Mouse (Mus musculus) neural tube, embryonic 15.5 days (tissue): ENCODE measurements at regions not wholly inside any gene's neighbourhood (a gene's known extent, or its start where the extent isn't known, plus 50 kb on each side); places are given as distances from the start of the nearest gene placed in this dataset.

Experiments
- ATAC-seq: fragments of 200-750 bp; cut with Nextera tagmentation; 2 replicates; pipeline ENCODE4 v1.8.0; 2017; ENCODE audit warnings: mild to moderate bottlenecking, moderate TSS enrichment, moderate library complexity; ENCODE audit not compliant: low FRiP score
- H3K27ac ChIP-seq: fragments of 300-500 bp; sonication (generic); replicated peaks from 2 replicates; pipeline ENCODE4 v1.5.1; 2015; ENCODE audit warnings: mild to moderate bottlenecking, inconsistent platforms
- H3K27me3 ChIP-seq: fragments of 300-500 bp; sonication (generic); replicated peaks from 2 replicates; pipeline ENCODE4 v1.6.1; 2015; ENCODE audit warnings: inconsistent platforms
- H3K36me3 ChIP-seq: fragments of 300-500 bp; sonication (generic); 2 replicates; pipeline ENCODE4 v1.6.1; 2015; ENCODE audit warnings: inconsistent platforms
- H3K4me1 ChIP-seq: fragments of 300-500 bp; sonication (generic); 2 replicates; pipeline ENCODE4 v1.6.1; 2015; ENCODE audit warnings: inconsistent platforms
- H3K4me2 ChIP-seq: fragments of 300-500 bp; sonication (generic); 2 replicates; pipeline ENCODE4 v1.6.1; 2015; ENCODE audit warnings: inconsistent platforms, mild to moderate bottlenecking, moderate library complexity
- H3K4me3 ChIP-seq: fragments of 300-500 bp; sonication (generic); replicated peaks from 2 replicates; pipeline ENCODE4 v1.5.1; 2015; ENCODE audit warnings: mild to moderate bottlenecking, inconsistent platforms
- H3K9ac ChIP-seq: fragments of 300-500 bp; sonication (generic); replicated peaks from 2 replicates; pipeline ENCODE4 v1.6.1; 2015; ENCODE audit warnings: mild to moderate bottlenecking, inconsistent platforms
- H3K9me3 ChIP-seq: fragments of 300-500 bp; sonication (generic); replicated peaks from 2 replicates; pipeline ENCODE4 v1.6.1; 2016; ENCODE audit warnings: inconsistent platforms
- WGBS: fragments of 180-500 bp; shearing (Covaris S2); methylation state at CpG from one replicate; pipeline ENCODE4 v1.1.7; 2015; ENCODE audit warnings: mixed read lengths; 5-methylcytosine and 5-hydroxymethylcytosine counted together

- Histone ChIP-seq H3K9ac (no peak overlapping the region), H3K27me3 (0 out of 2 replicates have a peak, but pooled peaks cover 3% of the 10 kb centered on the region), H3K4me2 (no peak overlapping the region), H3K9me3 (no peaks in the 10 kb centered on the region), H3K4me1 (0 out of 2 replicates have a peak, but pooled peaks cover 3% of the 10 kb centered on the region), H3K36me3 (no peaks in the 10 kb centered on the region), H3K4me3 (no peak overlapping the region), H3K27ac (no peak overlapping the region)
- WGBS, result 53% methylated on average over 14 of the region's 14 CpGs
- ATAC-seq, result no peak
Measured at GRCm38 (mm10) chrX:162278834-162279708, 119.5 kb upstream of the Nhs start.

DNA sequence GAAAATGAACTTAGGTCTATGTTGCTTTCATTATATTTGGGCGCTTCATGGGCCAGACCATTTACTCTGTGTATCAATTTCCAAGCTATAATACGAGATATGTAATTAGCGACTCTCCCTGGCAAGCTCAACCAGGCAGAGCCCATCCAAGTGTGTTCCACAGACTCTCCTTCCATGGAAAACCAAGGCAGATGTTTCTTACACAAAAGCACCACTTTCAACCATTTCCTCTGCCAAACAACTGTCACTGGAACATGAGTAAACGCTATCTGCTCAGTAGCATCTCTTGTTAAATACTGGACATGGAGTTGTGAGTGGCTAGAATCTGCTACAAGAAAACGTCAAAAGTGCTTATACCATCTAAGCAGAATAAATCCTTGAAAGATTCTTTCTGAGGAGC lies 115.1 kb upstream of the Nhs start:
- H3K9ac ChIP-seq, result no peak overlapping the region
- H3K9me3 ChIP-seq, result no peaks in the 10 kb centered on the region
- no peak overlapping the region for H3K27ac ChIP-seq
- 0 out of 2 replicates have a peak, but pooled peaks cover 3% of the 10 kb centered on the region for H3K27me3 ChIP-seq
- no peak for ATAC-seq
- 75% methylated on average over 5 of the region's 5 CpGs for WGBS
- 0 out of 2 replicates have a peak, but pooled peaks cover 3% of the 10 kb centered on the region for H3K4me1 ChIP-seq
- no peaks in the 10 kb centered on the region for H3K36me3 ChIP-seq
- H3K4me2 ChIP-seq, result no peak overlapping the region
- H3K4me3 ChIP-seq, result no peak overlapping the region

GRCm38 (mm10) chrX:162271189-162271588 lies 111.7 kb upstream of the Nhs start:
- no peak overlapping the region for H3K4me2 ChIP-seq
- no peak overlapping the region for H3K9ac ChIP-seq
- WGBS, result 78% methylated on average over 2 of the region's 2 CpGs
- no peaks in the 10 kb centered on the region for H3K27me3 ChIP-seq
- H3K27ac ChIP-seq, result no peak overlapping the region
- H3K4me1 ChIP-seq, result no peaks in the 10 kb centered on the region
- H3K4me3 ChIP-seq, result no peak overlapping the region
- ATAC-seq, result no peak
- no peaks in the 10 kb centered on the region for H3K9me3 ChIP-seq
- H3K36me3 ChIP-seq, result no peaks in the 10 kb centered on the region

GRCm38 (mm10) chrX:162268918-162269317 lies 109.4 kb upstream of the Nhs start:
- ATAC-seq, result no peak
- no peaks in the 10 kb centered on the region for H3K9me3 ChIP-seq
- WGBS, result 93% methylated on average over 1 of the region's 1 CpGs

DNA sequence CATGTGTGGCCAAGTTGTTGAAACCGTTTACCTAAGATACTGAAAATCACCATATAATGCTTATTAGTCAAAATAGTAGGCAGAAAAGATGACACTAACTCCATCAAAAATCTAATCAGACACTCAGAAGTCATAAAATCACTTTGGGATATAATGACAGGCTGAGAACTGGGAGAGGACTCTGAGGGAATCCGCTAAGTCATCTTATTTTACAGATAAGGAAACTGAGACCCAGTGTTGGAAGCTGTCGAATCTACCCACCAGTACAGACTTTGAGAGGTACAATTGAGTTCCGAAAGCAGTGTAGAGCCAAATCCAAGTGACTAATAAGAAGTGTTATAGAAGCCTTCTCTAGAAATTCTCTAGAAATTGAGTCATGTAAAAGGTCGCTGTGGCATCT lies 108.6 kb upstream of the Nhs start:
- no peaks in the 10 kb centered on the region for H3K27me3 ChIP-seq
- ATAC-seq, result no peak

More at GRCm38 (mm10) chrX:162268918-162269317, 109.4 kb upstream of the Nhs start:
- Histone ChIP-seq H3K27ac (no peak overlapping the region), H3K36me3 (no peaks in the 10 kb centered on the region), H3K4me2 (no peak overlapping the region), H3K9ac (no peak overlapping the region), H3K4me3 (no peak overlapping the region), H3K27me3 (no peaks in the 10 kb centered on the region), H3K4me1 (no peaks in the 10 kb centered on the region)

DNA sequence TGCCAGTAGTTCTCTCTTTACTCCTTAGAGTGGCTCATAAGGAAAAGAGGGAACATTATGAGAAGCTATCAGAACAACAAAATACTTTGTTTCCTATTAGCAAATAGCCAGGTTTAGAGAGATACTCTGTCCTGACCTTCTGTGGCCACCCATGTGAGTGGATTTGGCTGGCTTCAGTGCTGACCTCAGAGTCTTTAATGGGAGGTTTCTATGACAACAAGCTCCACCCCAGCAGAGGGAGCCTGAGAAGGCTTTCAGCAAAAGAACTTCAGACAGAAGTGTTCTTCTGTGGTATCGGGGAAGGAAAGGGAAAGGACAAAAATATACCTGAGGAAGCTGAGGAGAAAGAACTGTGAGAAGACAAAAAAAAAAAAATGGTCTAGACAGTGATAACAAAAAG lies 108.1 kb upstream of the Nhs start:
- Histone ChIP-seq H3K4me3 (no peak overlapping the region), H3K27me3 (no peaks in the 10 kb centered on the region), H3K9me3 (no peaks in the 10 kb centered on the region), H3K27ac (no peak overlapping the region), H3K4me2 (no peak overlapping the region), H3K4me1 (no peaks in the 10 kb centered on the region), H3K9ac (no peak overlapping the region), H3K36me3 (no peaks in the 10 kb centered on the region)
- no peak for ATAC-seq
- 52% methylated on average over 1 of the region's 1 CpGs for WGBS

More for the DNA sequence above, 108.6 kb upstream of the Nhs start:
- Histone ChIP-seq H3K9ac (no peak overlapping the region), H3K9me3 (no peaks in the 10 kb centered on the region), H3K27ac (no peak overlapping the region), H3K4me2 (no peak overlapping the region), H3K36me3 (no peaks in the 10 kb centered on the region), H3K4me3 (no peak overlapping the region), H3K4me1 (no peaks in the 10 kb centered on the region)
- 85% methylated on average over 5 of the region's 5 CpGs for WGBS

DNA sequence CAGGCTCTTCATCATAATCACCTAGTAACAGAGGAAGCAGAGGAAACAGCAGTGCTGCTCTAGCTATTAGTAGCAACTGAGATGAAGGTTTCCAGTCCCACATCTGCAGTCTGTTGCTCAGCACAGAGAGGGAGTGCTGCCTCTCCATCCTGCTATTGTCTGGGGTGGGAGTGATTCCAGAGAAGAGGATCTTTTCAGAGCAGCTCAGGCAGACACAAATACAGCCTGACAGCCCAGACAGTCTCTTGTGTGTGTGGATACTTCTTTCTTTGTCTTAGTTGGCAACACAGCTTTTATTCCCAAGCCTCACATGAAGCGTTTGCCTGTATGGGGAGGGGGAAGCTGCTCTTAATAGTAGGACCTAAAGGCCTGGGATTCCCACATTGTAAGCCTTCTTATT lies 107.2 kb upstream of the Nhs start:
- ATAC-seq, result 0 out of 2 replicates have a peak, but pooled peaks have one; percentile 59

GRCm38 (mm10) chrX:162257398-162257797 lies 97.9 kb upstream of the Nhs start:
- Histone ChIP-seq H3K9me3 (no peaks in the 10 kb centered on the region), H3K4me1 (no peaks in the 10 kb centered on the region), H3K4me2 (no peak overlapping the region), H3K9ac (no peak overlapping the region), H3K27ac (no peak overlapping the region), H3K27me3 (peaks cover 14% of the 10 kb centered on the region; the same call in 1 of the 2 replicates), H3K4me3 (no peak overlapping the region), H3K36me3 (no peaks in the 10 kb centered on the region)
- no peak for ATAC-seq
- 83% methylated on average over 3 of the region's 3 CpGs for WGBS

More for the DNA sequence above, 107.2 kb upstream of the Nhs start:
- Histone ChIP-seq H3K4me1 (no peaks in the 10 kb centered on the region), H3K36me3 (no peaks in the 10 kb centered on the region), H3K9me3 (no peaks in the 10 kb centered on the region), H3K27me3 (no peaks in the 10 kb centered on the region), H3K4me2 (no peak overlapping the region), H3K27ac (no peak overlapping the region), H3K4me3 (no peak overlapping the region), H3K9ac (no peak overlapping the region)
- WGBS, result 26% methylated on average over 1 of the region's 1 CpGs

GRCm38 (mm10) chrX:162255873-162256272 lies 96.3 kb upstream of the Nhs start:
- no peak overlapping the region for H3K4me3 ChIP-seq
- H3K4me2 ChIP-seq, result no peak overlapping the region
- no peaks in the 10 kb centered on the region for H3K4me1 ChIP-seq
- ATAC-seq, result no peak
- peaks cover 14% of the 10 kb centered on the region; the same call in 1 of the 2 replicates for H3K27me3 ChIP-seq
- H3K36me3 ChIP-seq, result no peaks in the 10 kb centered on the region
- no peaks in the 10 kb centered on the region for H3K9me3 ChIP-seq
- no peak overlapping the region for H3K9ac ChIP-seq
- no peak overlapping the region for H3K27ac ChIP-seq

DNA sequence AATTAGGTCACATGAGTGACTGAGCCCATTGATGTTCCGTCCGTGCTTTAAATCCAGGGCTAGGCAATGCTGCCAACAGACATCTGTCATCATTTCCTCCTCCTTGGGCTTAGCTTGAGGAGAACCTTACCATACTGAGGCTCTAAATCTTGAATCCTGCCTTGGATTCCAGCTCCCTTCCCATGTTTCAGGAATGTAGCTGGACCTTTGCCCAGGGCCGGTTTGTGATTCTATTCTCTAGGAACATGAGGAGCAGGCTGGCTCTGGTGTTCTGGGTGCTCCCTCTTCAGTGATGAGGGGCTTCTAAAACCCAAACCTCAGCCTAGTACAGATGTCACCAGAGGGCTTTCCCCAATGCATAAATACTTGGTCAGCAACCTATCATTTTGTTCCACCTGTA lies 81.8 kb upstream of the Nhs start:
- Histone ChIP-seq H3K27me3 (peaks cover 13% of the 10 kb centered on the region; the same call in 1 of the 2 replicates), H3K9me3 (no peaks in the 10 kb centered on the region), H3K9ac (no peak overlapping the region), H3K4me1 (no peaks in the 10 kb centered on the region), H3K36me3 (no peaks in the 10 kb centered on the region), H3K4me2 (no peak overlapping the region), H3K4me3 (no peak overlapping the region), H3K27ac (no peak overlapping the region)
- no peak for ATAC-seq
- 48% methylated on average over 3 of the region's 3 CpGs for WGBS

GRCm38 (mm10) chrX:162235552-162235951 lies 76.0 kb upstream of the Nhs start:
- no peaks in the 10 kb centered on the region for H3K4me1 ChIP-seq
- H3K27me3 ChIP-seq, result peaks cover 7% of the 10 kb centered on the region; the same call in 1 of the 2 replicates
- H3K4me2 ChIP-seq, result no peak overlapping the region
- H3K36me3 ChIP-seq, result no peaks in the 10 kb centered on the region
- no peak overlapping the region for H3K4me3 ChIP-seq
- H3K9ac ChIP-seq, result no peak overlapping the region
- no peak for ATAC-seq
- no peak overlapping the region for H3K27ac ChIP-seq
- 39% methylated on average over 5 of the region's 5 CpGs for WGBS
- no peaks in the 10 kb centered on the region for H3K9me3 ChIP-seq

DNA sequence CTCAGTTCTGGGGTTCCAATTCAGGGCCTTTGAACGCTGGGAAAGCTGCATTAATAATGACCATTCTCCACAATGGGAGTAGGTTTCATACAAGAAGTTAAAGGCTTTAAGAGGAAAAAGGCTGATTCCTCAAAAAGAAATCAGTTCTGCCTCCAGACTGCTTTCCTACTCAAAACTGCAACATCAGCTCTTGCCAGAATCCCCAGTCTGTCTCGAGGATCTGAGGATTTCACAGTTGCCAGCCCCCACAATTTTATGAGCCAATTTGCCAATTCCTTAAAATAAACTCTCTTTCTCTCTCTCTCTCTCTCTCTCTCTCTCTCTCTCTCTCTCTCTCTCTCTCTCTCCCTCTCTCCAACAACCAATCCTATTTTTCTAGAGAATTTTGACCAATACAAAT lies 51.3 kb upstream of the Nhs start:
- H3K27ac ChIP-seq, result no peak overlapping the region
- H3K36me3 ChIP-seq, result no peaks in the 10 kb centered on the region
- H3K4me2 ChIP-seq, result no peak overlapping the region
- H3K4me1 ChIP-seq, result no peaks in the 10 kb centered on the region
- 42% methylated on average over 2 of the region's 2 CpGs for WGBS
- no peaks in the 10 kb centered on the region for H3K9me3 ChIP-seq
- ATAC-seq, result no peak
- H3K9ac ChIP-seq, result no peak overlapping the region
- H3K4me3 ChIP-seq, result no peak overlapping the region
- peaks cover 5% of the 10 kb centered on the region; the same call in 1 of the 2 replicates for H3K27me3 ChIP-seq
